ENCODE assay signal across 8 mouse cellular contexts in the genomic region with DNA sequence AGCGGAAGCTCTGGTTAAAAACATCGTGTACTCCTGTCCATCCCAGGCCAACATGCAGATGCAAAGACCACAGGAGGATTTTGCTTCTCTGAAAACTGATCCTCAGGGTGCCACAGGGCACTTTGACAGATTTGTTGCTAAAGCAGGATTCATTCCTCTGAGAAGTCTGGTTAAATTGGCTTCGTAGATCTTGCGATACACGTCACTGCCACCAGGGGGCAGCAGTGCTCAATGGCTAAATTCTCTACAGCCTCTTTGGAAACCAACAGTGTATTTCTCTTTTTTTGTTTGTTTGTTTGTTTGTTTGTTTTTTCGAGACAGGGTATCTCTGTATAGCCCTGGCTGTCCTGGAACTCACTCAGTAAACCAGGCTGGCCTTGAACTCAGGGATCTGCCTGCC. TPM values are rescaled to one million over a fixed set of nuclear protein-coding genes. Genes with fewer than 3 reads are reported as not detected.
DNase-seq lines count a peak whose midpoint lies in the region; ATAC-seq and TF ChIP-seq lines count a peak whose summit lies in the region.

No protein-coding gene starts in this region.

- no peaks in the 10 kb centered on the region for H3K36me3 ChIP-seq in liver, embryonic 14.5 days (replicated peaks; ENCODE audit: control insufficient read depth, insufficient read depth, low read depth)

- H3K9ac ChIP-seq in liver, embryonic 14.5 days (replicated peaks), result no peak overlapping the region

- TF ChIP-seq EP300 in liver, embryonic 14.5 days (IDR thresholded peaks at IDR 0.05; ENCODE audit: low read depth), result no peak

- WGBS in liver, embryonic 14.5 days (ENCODE audit: insufficient replicate concordance), result 18% methylated on average over 6 of the region's 6 CpGs

- ATAC-seq in liver, embryonic 14.5 days (ENCODE audit: insufficient read depth), result peak; percentile 36; the same call in 1 of the 2 replicates

- no peak overlapping the region for H3K27ac ChIP-seq in liver, embryonic 14.5 days

- DNase-seq in urinary bladder, adult 2 months (ENCODE audit: low spot score), result peak; percentile 63
- DNase-seq in urinary bladder, postnatal 10 days (ENCODE audit: low spot score), result no peak
- peak; percentile 28 for DNase-seq in brain, embryonic 18.5 days (ENCODE audit: low read depth, low spot score)
- DNase-seq in frontal cortex, postnatal 25 days (ENCODE audit: low spot score in 2 of 2), result peak; percentile 80 to 81
- DNase-seq in kidney, postnatal 10 days, result peak; percentile 84
- peak; percentile 56 to 70 (median 69) for DNase-seq in liver, embryonic 14.5 days (ENCODE audit: low read depth in 3 of 3, low spot score in 3 of 3)
- DNase-seq in retina, postnatal 1 day, result peak; percentile 83
- peak; percentile 79 for DNase-seq in urinary bladder, postnatal 25 days (ENCODE audit: low spot score)

- H3K4me3 ChIP-seq in liver, embryonic 14.5 days (ENCODE audit: insufficient read depth in 1 of 2, low read depth in 2 of 2, low read length in 2 of 2), result no peak overlapping the region

- no peak overlapping the region for H3K4me2 ChIP-seq in liver, embryonic 14.5 days (ENCODE audit: low read depth)

- H3K27me3 ChIP-seq in liver, embryonic 14.5 days (ENCODE audit: control insufficient read depth, insufficient read depth, low read length), result no peaks in the 10 kb centered on the region

- TF ChIP-seq CTCF in liver, embryonic 14.5 days (IDR thresholded peaks at IDR 0.05; ENCODE audit: low read depth), result peak; percentile 96

- no peaks in the 10 kb centered on the region for H3K9me3 ChIP-seq in liver, embryonic 14.5 days (ENCODE audit: control insufficient read depth, low read length)

- no peaks in the 10 kb centered on the region for H3K4me1 ChIP-seq in liver, embryonic 14.5 days (replicated peaks; ENCODE audit: control insufficient read depth in 2 of 2, insufficient read depth in 2 of 2, low read length in 1 of 2)

RNA-seq across cellular contexts. Expression of a gene that starts 7.9 kb away (rescaled TPM):
- polyA plus RNA-seq in urinary bladder, adult 2 months (2012; rRNA removed), result 70.9 and 80.1 TPM in 2 replicates
- polyA plus RNA-seq in liver, embryonic 14.5 days (2012; rRNA removed), result 27.8 and 31.9 TPM in 2 replicates
- polyA plus RNA-seq in liver, embryonic 14.5 days (2014; fragmentation: Nextera tagmentation; extraction: Ambion mirVana), result 50.7 and 50.9 TPM in 2 replicates

RNA-seq across cellular contexts. Expression of a gene that starts 8.3 kb away (rescaled TPM):
- polyA plus RNA-seq in urinary bladder, adult 2 months (2012; rRNA removed), result 6.9 and 7.0 TPM in 2 replicates
- polyA plus RNA-seq in liver, embryonic 14.5 days (2012; rRNA removed), result 2.1 and 2.2 TPM in 2 replicates
- 2.0 and 2.2 TPM in 2 replicates for polyA plus RNA-seq in liver, embryonic 14.5 days (2014; fragmentation: Nextera tagmentation; extraction: Ambion mirVana)

RNA-seq across cellular contexts. Expression of a gene that starts 21.5 kb away (rescaled TPM):
- 0.83 and 1.1 TPM in 2 replicates for polyA plus RNA-seq in urinary bladder, adult 2 months (2012; rRNA removed)
- 0.02 TPM in 2 replicates for polyA plus RNA-seq in liver, embryonic 14.5 days (2012; rRNA removed)
- 0.05 TPM in 1 of 2 replicates, not detected in the other for polyA plus RNA-seq in liver, embryonic 14.5 days (2014; fragmentation: Nextera tagmentation; extraction: Ambion mirVana)

RNA-seq across cellular contexts. Expression of a gene that starts 30.5 kb away (rescaled TPM):
- polyA plus RNA-seq in urinary bladder, adult 2 months (2012; rRNA removed), result 89.2 and 102 TPM in 2 replicates
- 138 and 151 TPM in 2 replicates for polyA plus RNA-seq in liver, embryonic 14.5 days (2012; rRNA removed)
- 233 and 256 TPM in 2 replicates for polyA plus RNA-seq in liver, embryonic 14.5 days (2014; fragmentation: Nextera tagmentation; extraction: Ambion mirVana)

RNA-seq across cellular contexts. Expression of a gene that starts 43.4 kb away (rescaled TPM):
- polyA plus RNA-seq in urinary bladder, adult 2 months (2012; rRNA removed), result 0.04 and 0.09 TPM in 2 replicates
- polyA plus RNA-seq in liver, embryonic 14.5 days (2012; rRNA removed), result 0.07 and 0.10 TPM in 2 replicates
- polyA plus RNA-seq in liver, embryonic 14.5 days (2014; fragmentation: Nextera tagmentation; extraction: Ambion mirVana), result 0.06 and 0.13 TPM in 2 replicates
